Mouse (Mus musculus) limb, embryonic 10.5 days (tissue): ENCODE measurements around the gene Ndufaf1. TPM values are rescaled to one million over a fixed set of nuclear protein-coding genes. Genes with fewer than 3 reads are reported as not detected.

Experiments used
- DNase-seq: peaks from one replicate; pipeline ENCODE4 v3.0.0-alpha.2; 2017; ENCODE audit warnings: low spot score
- H3K27ac ChIP-seq: fragments of 300-500 bp; sonication (generic); 2 replicates; pipeline ENCODE4 v1.5.1; 2016; ENCODE audit warnings: mild to moderate bottlenecking
- H3K27me3 ChIP-seq: fragments of 300-500 bp; sonication (generic); 2 replicates; pipeline ENCODE4 v1.6.1; 2016; ENCODE audit warnings: low read depth, mild to moderate bottlenecking; ENCODE audit not compliant: poor library complexity, severe bottlenecking
- H3K36me3 ChIP-seq: fragments of 300-500 bp; sonication (generic); 2 replicates; pipeline ENCODE4 v1.6.1; 2016; ENCODE audit warnings: mild to moderate bottlenecking, moderate library complexity
- H3K4me1 ChIP-seq: fragments of 300-500 bp; sonication (generic); 2 replicates; pipeline ENCODE4 v1.6.1; 2016
- H3K4me3 ChIP-seq: fragments of 300-500 bp; sonication (generic); 2 replicates; pipeline ENCODE4 v1.5.1; 2016; ENCODE audit warnings: mild to moderate bottlenecking, moderate library complexity
- H3K9me3 ChIP-seq: fragments of 300-500 bp; sonication (generic); replicated peaks from 2 replicates; pipeline ENCODE4 v1.6.1; 2016; ENCODE audit warnings: mild to moderate bottlenecking
- WGBS: fragments of 180-500 bp; shearing (Covaris S2); methylation state at CpG from one replicate; pipeline ENCODE4 v1.1.7; 2016; 5-methylcytosine and 5-hydroxymethylcytosine counted together
- polyA plus RNA-seq: library from polyadenylated mRNA; unstranded; fragments of >200 nt; fragmentation: Nextera tagmentation; extraction: Ambion mirVana; gene quantifications from 2 replicates; pipeline ENCODE4 v1.2.1, GENCODE M21; 2016

Gene Ndufaf1
- 53.1 and 56.5 TPM in 2 replicates for polyA plus RNA-seq

DNA sequence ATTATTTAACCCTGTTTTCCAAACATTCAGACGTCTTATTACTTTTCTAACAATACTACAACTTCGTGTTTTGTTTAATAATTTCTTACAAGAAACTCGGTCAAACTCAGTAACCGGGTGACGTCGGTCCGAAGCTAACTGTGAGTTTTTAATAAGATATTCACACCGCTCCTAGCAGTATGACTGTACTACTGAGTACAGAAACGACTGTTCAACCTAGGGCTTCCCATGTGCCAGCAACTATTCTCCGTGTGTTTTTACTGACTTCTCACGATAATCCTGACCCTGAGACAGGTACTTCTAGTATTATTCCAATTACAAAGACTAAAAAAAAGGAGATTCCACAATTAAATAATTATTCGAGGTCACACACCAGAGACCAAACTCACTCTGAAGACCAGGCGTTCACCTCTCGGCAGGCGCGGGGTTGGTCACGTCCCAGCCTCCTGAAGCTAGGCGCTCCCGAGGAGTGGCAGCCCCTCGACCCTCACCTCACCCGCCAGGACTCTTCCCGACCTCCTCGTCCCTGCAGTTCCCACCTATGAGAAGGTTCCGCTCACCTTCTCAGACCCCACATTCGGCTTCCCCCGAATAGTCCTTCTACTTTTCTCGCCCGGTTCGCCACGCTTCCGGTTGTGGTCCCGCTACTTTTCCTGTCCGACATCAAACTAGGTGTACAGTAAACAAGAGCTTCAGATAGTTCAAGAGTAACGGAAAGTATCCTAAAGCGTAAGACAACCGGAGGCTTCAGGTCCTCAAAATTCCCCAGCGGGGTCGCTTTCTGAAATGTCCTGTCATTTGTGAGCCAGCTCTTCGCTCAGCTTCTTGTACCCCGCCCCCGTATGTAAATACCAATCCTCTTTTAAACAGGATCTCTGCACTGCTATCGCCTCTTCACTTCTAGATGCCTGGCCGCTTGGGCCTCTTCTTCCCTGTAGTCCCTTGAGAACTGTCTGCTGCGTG, at the start of gene Ndufaf1:
Ndufaf1 (minus strand) TSS at position 608 of the 963 bp plus-strand sequence.
- H3K4me1 ChIP-seq = peaks cover 12% of the 10 kb centered on the region
- H3K27ac ChIP-seq = peak within 1 kb of the TSS; percentile 85
- no peaks in the 10 kb centered on the region for H3K9me3 ChIP-seq
- DNase-seq = peak; percentile 84
- H3K27me3 ChIP-seq = no peaks in the 10 kb centered on the region
- 2% methylated on average over 44 of the region's 44 CpGs for WGBS
- peaks cover 29% of the 10 kb centered on the region for H3K36me3 ChIP-seq
- H3K4me3 ChIP-seq = peak within 1 kb of the TSS; percentile 82

DNA sequence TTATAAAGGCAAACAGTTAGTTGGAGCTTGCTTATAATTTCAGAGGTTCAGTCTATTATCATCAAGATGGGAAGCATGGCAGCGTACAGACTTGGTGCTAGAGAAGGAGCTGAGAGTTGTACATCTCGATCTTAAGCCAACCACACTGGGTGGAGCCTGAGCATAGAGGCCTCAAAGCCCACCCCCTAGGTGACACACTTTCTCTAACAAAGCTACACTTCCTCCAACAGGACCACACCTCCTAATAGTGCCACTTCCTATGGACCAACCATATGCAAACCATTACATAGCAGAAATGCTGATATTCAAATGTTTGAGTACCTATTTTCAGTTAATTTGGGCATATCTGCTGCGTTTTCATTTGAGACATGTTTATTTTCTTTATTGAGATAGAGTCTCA, 47.4 kb upstream of the Ndufaf1 start:
- no peak overlapping the region for H3K4me3 ChIP-seq
- H3K27me3 ChIP-seq = no peaks in the 10 kb centered on the region
- H3K36me3 ChIP-seq = peaks cover 93% of the 10 kb centered on the region
- 93% methylated on average over 3 of the region's 3 CpGs for WGBS
- H3K4me1 ChIP-seq = no peaks in the 10 kb centered on the region
- H3K27ac ChIP-seq = no peak overlapping the region
- DNase-seq = no peak
- no peaks in the 10 kb centered on the region for H3K9me3 ChIP-seq

DNA sequence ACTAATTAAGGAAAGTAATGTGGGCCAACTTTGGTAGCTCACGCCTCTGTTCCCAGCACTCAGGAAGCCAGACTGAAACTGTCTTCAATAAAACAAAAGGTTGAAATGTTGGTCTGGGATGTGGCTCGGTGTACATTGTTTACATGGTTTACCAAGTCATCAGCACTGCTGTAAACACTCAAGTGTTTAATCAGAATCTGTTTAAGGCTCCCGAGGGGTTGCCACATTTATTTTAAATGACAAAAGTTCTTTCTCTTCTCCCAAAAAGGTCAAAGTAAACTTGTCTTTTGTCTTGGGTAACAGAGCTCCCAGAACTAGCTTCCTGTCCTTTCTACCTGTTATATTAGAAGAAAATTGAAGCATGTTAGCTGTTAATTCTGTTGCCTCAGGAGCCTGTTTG, 45.0 kb upstream of the Ndufaf1 start:
- Histone ChIP-seq H3K27me3 (no peaks in the 10 kb centered on the region), H3K4me3 (no peak overlapping the region), H3K4me1 (no peaks in the 10 kb centered on the region), H3K9me3 (no peaks in the 10 kb centered on the region), H3K36me3 (peaks cover 94% of the 10 kb centered on the region), H3K27ac (no peak overlapping the region)
- no peak for DNase-seq
- 87% methylated on average over 3 of the region's 3 CpGs for WGBS

DNA sequence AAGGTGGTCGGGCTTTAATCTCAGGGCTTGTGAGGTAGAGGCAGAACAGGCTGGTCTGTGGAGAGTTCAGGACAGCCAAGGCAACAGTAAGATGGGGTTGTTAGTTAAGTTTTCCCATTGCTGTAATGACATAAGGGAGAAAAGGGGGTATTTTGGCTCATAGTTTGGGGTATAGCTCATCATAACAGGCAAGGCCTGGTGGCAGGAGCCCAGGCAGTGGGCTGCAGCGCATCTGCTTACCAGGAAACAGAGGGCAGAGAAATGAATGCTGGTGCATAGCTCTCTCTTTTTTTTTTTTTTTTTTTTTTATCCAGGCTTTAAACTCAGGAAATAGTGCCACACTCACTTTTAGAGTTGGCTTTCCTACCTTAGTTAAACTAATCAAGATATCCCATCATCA, 40.5 kb upstream of the Ndufaf1 start:
- Histone ChIP-seq H3K27me3 (no peaks in the 10 kb centered on the region), H3K4me3 (no peak overlapping the region), H3K9me3 (no peaks in the 10 kb centered on the region), H3K27ac (no peak overlapping the region), H3K36me3 (peaks cover 85% of the 10 kb centered on the region), H3K4me1 (no peaks in the 10 kb centered on the region)
- WGBS = 88% methylated on average over 2 of the region's 2 CpGs
- DNase-seq = no peak

DNA sequence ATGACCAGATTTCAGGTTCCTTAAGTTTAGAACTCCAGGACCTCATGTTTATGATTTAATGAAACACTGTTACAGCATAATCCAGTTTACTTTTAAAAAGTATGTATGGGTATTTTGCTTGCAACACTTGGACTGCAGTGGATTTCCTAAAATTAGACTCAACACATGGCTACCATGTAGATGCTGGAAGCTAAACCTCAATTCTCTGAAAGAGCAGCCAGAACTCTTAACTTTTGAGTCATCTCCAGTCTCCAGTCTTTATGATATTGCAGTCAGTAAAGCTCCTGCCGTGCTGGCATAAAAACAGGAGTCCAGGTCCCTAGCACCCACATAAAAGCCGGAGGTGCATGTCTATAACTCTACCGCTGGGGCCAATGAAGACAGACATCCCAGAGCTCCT, 37.3 kb upstream of the Ndufaf1 start:
- Histone ChIP-seq H3K27ac (no peak overlapping the region), H3K36me3 (peaks cover 75% of the 10 kb centered on the region), H3K4me1 (no peaks in the 10 kb centered on the region), H3K9me3 (no peaks in the 10 kb centered on the region), H3K27me3 (no peaks in the 10 kb centered on the region), H3K4me3 (no peak overlapping the region)
- DNase-seq = no peak
- WGBS = 92% methylated on average over 3 of the region's 3 CpGs

DNA sequence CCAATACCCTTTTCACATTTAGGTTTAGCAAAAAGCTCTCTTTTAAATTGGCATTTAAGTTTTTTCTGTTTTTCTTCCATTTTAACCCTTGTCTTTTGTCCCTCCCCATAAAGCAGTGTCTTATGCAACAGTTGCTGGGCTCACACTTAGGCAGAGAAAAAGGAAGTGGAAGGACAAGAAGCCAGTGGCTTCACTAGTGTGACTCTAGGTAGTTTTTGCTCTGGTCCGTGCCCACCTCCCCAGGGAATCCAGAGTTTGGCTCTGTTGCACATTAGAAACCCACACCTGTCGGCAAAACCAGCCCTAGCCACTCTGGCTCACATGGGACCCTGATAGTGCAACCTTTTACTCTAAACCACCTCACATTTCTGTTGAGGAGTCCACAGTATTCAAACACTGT, 35.8 kb upstream of the Ndufaf1 start:
- no peaks in the 10 kb centered on the region for H3K9me3 ChIP-seq
- DNase-seq = no peak
- no peaks in the 10 kb centered on the region for H3K27me3 ChIP-seq
- H3K36me3 ChIP-seq = peaks cover 76% of the 10 kb centered on the region
- H3K4me1 ChIP-seq = no peaks in the 10 kb centered on the region
- 92% methylated on average over 2 of the region's 2 CpGs for WGBS
- no peak overlapping the region for H3K27ac ChIP-seq
- H3K4me3 ChIP-seq = no peak overlapping the region

DNA sequence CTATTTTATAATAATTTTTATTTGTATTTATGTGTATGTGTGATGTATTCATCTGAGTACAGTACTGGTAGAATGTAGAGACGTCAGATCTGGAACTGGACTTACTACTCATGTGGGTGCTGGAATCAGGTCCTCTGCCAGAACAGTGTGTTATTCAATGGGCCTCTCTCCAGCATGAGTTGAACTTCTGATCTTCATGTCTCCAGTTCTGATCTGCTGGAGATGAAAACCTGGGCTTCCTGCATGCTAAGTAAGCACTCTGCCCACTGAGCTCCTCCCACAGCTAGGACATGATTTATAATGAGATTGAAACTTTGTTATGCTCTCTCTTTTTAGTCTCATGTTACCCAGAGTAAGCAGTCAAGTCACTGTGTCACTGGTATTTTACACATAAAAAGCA, 33.5 kb upstream of the Ndufaf1 start:
- no peaks in the 10 kb centered on the region for H3K9me3 ChIP-seq
- no peaks in the 10 kb centered on the region for H3K4me1 ChIP-seq
- peaks cover 70% of the 10 kb centered on the region for H3K36me3 ChIP-seq
- DNase-seq = no peak
- H3K27ac ChIP-seq = no peak overlapping the region
- H3K27me3 ChIP-seq = no peaks in the 10 kb centered on the region
- H3K4me3 ChIP-seq = no peak overlapping the region
- WGBS = 91% methylated on average over 1 of the region's 1 CpGs

DNA sequence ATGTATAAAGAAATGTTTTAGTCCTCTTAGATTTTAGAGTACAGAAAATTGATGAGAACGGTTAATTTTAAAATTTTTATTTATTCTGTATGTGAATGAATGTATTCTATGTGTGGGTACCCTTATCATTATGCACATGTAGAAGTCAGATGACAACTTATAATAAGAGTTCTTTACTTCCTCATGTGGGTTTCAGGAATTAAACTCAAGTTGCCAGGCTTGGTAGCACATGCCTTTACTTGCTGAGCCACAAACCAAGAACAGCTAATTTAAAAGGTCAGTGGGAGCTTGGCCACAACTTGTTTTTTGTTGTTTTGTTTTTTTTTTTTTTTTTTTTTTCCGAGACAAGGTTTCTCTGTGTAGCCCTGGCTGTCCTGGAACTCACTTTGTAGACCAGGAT, 32.2 kb upstream of the Ndufaf1 start:
- no peak for DNase-seq
- H3K4me1 ChIP-seq = no peaks in the 10 kb centered on the region
- no peak overlapping the region for H3K4me3 ChIP-seq
- H3K36me3 ChIP-seq = peaks cover 58% of the 10 kb centered on the region
- no peak overlapping the region for H3K27ac ChIP-seq
- WGBS = 87% methylated on average over 2 of the region's 2 CpGs
- no peaks in the 10 kb centered on the region for H3K9me3 ChIP-seq
- no peaks in the 10 kb centered on the region for H3K27me3 ChIP-seq

DNA sequence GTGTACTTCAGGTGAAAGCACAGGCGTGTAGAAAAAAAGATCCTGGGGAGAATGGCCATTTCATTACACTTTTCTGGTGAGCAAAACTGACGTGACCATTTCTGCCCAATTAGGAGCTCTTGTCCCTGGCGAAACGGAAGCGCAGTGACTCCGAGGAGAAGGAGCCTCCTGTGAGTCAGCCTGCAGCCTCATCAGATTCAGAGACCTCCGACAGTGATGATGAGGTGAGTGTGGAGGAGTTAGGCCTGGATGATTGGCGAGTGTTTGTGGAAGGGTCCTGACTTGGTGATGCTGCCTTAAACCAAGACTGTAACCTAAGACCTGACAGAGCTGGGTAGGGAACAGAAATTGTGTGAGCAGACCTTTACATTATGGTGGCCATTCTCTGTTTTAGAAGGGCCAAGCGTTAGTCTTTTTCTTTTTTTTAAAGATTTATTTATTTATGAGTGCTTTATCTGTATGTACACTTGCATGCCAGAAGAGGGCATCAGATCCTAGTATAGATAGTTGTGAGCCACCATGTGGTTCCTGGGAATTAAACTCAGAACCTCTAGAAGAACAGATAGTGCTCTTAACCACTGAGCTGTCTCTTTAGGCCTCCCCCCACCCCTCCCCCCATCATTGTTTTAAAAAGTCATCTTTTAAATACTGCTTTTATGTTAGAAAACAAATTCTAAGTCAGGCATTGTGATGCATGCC, 29.5 kb upstream of the Ndufaf1 start:
- Histone ChIP-seq H3K9me3 (no peaks in the 10 kb centered on the region), H3K4me3 (no peak overlapping the region), H3K36me3 (peaks cover 67% of the 10 kb centered on the region), H3K27me3 (no peaks in the 10 kb centered on the region), H3K4me1 (no peaks in the 10 kb centered on the region), H3K27ac (no peak overlapping the region)
- DNase-seq = no peak
- 78% methylated on average over 9 of the region's 9 CpGs for WGBS

DNA sequence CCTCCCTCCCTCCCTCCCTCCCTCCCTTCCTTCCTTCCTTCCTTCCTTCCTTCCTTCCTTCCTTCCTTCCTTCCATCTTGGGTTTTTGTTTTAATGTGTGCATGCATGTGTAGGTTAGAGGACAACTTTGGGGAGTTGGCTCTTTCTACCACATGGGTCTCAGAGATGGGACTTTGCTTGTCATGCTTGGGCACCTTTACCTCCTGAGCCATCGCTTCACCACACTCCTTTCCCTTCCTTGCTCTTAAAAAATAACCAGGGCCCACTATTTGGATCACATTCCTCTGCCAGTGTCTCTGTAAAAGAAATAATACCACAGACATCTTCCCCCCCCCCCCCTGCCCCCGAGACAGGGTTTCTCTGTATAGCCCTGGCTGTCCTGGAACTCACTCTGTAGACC, 21.1 kb upstream of the Ndufaf1 start:
- H3K4me1 ChIP-seq = no peaks in the 10 kb centered on the region
- no peak overlapping the region for H3K4me3 ChIP-seq
- H3K27me3 ChIP-seq = no peaks in the 10 kb centered on the region
- peaks cover 68% of the 10 kb centered on the region for H3K36me3 ChIP-seq
- no peak for DNase-seq
- H3K9me3 ChIP-seq = no peaks in the 10 kb centered on the region
- 90% methylated on average over 2 of the region's 2 CpGs for WGBS
- H3K27ac ChIP-seq = no peak overlapping the region

DNA sequence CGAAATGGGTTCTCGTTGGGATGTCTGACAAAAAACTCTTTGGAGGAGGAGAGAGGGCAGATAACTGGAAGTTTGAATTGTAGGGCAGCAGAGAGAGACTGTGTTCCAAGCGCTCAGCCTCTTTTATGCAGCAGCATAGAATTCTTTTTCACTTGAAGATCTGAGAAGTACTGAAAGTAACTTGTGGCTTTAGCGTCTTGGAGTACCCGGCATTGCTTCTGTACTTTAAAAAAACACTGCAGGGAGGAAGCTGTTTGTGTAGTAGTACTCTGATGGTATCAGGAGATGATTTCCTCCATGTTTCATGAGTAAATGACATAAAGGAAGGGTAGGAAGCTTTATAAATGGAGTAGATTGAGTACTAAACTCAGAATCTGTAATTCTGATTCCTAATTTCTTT, 13.2 kb upstream of the Ndufaf1 start:
- Histone ChIP-seq H3K4me1 (peaks cover 25% of the 10 kb centered on the region), H3K27ac (peak overlapping the region; percentile 93)
- WGBS = 11% methylated on average over 5 of the region's 5 CpGs

DNA sequence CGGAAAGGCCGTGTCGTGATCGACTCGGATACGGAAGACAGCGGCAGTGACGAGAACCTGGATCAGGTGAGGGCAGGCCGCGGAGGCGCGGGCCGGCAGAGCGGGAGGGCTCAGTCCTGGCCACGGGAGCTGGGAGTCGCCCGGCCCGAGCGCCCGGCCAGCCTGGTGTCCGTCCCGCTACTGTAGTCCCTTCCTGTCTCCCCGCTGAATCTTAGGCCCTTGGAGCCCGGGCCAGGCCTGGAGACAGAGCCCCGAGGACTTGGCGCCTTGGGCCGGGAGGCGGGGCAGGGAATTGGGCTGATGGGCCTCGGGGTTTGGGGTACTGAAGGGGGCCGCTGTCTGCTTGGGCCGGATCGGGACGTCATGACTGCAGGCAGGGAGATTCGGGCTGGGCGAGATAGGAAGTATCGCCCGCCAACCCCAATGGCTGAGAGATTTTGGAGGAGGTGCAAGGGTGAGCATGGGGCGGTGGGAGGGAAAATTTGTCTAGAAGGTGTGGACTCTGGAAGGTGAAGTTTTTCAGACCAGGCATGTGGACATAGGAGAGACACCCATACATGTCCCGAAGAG, 12.7 kb upstream of the Ndufaf1 start:
- under 1% methylated on average over 39 of the region's 39 CpGs for WGBS
- Histone ChIP-seq H3K9me3 (no peaks in the 10 kb centered on the region), H3K36me3 (peaks cover 21% of the 10 kb centered on the region), H3K4me1 (peaks cover 25% of the 10 kb centered on the region), H3K27me3 (no peaks in the 10 kb centered on the region), H3K4me3 (peak overlapping the region; percentile 100), H3K27ac (peak overlapping the region; percentile 93)
- DNase-seq = no peak

More for the DNA sequence above, 13.2 kb upstream of the Ndufaf1 start:
- H3K36me3 ChIP-seq = peaks cover 26% of the 10 kb centered on the region
- H3K9me3 ChIP-seq = no peaks in the 10 kb centered on the region
- no peak for DNase-seq
- H3K27me3 ChIP-seq = no peaks in the 10 kb centered on the region
- peak overlapping the region; percentile 100 for H3K4me3 ChIP-seq
